Mouse (Mus musculus): Measurements from ENCODE around the gene Cd40. TPM values are rescaled to one million over a fixed set of nuclear protein-coding genes. Genes with fewer than 3 reads are reported as not detected.

The Cd40 gene
- polyA plus RNA-seq, 1 experiment from 2014 or later: 22.1 TPM

DNA sequence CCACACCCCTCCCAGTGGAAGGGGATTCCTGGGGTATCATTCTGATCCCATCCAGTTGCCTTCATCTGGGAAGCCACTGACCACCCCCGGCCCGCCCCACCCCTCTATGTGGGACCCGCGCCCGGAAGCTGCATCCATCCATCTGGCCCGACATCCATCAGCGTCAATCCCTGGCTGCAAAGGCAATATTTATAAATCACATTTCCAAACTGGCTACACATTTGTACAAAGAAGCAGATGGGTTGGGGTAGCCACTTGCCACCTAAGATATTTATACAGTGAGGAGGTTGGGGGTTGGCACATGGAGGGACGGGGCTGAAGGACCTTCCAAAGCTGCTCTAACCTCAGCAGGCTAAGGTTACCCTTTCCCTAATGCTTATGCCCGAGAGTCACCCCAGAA lies 65.3 kb downstream of the Cd40 start:
- no peak for TF ChIP-seq CTCF (IDR thresholded peaks at IDR 0.05; ENCODE audit: low read depth)
- ATAC-seq (ENCODE audit: insufficient read depth): peak; percentile 47; the same call in 1 of the 2 replicates
- H3K27me3 ChIP-seq (ENCODE audit: insufficient read depth, low read length): peaks cover 38% of the 10 kb centered on the region

GRCm38 (mm10) chr2:165121206-165121840 lies 65.9 kb downstream of the Cd40 start:
- Histone ChIP-seq H3K4me3 (ENCODE audit: low read depth, low read length) (no peak overlapping the region), H3K9me3 (ENCODE audit: low read depth, low read length) (no peaks in the 10 kb centered on the region), H3K4me2 (no peak overlapping the region; the same call in 1 of the 2 replicates), H3K27ac (ENCODE audit: low read depth) (no peak overlapping the region), H3K4me1 (ENCODE audit: insufficient read depth) (no peaks in the 10 kb centered on the region), H3K9ac (no peak overlapping the region), H3K27me3 (ENCODE audit: insufficient read depth, low read length) (peaks cover 32% of the 10 kb centered on the region), H3K36me3 (ENCODE audit: insufficient read depth) (no peaks in the 10 kb centered on the region)
- WGBS: 21% methylated on average over 10 of the region's 10 CpGs
- peak; percentile 80 for DNase-seq
- peak; percentile 66 for ATAC-seq (ENCODE audit: insufficient read depth)
- TF ChIP-seq CTCF (IDR thresholded peaks at IDR 0.05; ENCODE audit: low read depth): no peak

More for the DNA sequence above, 65.3 kb downstream of the Cd40 start:
- H3K9me3 ChIP-seq (ENCODE audit: low read depth, low read length): no peaks in the 10 kb centered on the region
- H3K9ac ChIP-seq: no peak overlapping the region
- no peaks in the 10 kb centered on the region for H3K4me1 ChIP-seq (ENCODE audit: insufficient read depth)
- no peak overlapping the region for H3K4me2 ChIP-seq
- no peak for DNase-seq
- H3K36me3 ChIP-seq (ENCODE audit: insufficient read depth): no peaks in the 10 kb centered on the region
- H3K27ac ChIP-seq (ENCODE audit: low read depth): no peak overlapping the region
- no peak overlapping the region for H3K4me3 ChIP-seq (ENCODE audit: low read depth, low read length)
- 53% methylated on average over 9 of the region's 9 CpGs for WGBS

Other genes with a start within 250 kb of the Cd40 start
- gene Zswim1, start 232.9 kb upstream of the Cd40 start, polyA plus RNA-seq (2014; fragmentation: Nextera tagmentation; extraction: Ambion mirVana): 20.8 and 21.1 TPM in 2 replicates
- not detected in 2 replicates for gene Spata25, start 227.1 kb upstream of the Cd40 start, polyA plus RNA-seq (2014; fragmentation: Nextera tagmentation; extraction: Ambion mirVana)
- 114 and 125 TPM in 2 replicates for gene Ctsa, start 222.8 kb upstream of the Cd40 start, polyA plus RNA-seq (2014; fragmentation: Nextera tagmentation; extraction: Ambion mirVana)
- gene Neurl2, start 222.2 kb upstream of the Cd40 start, polyA plus RNA-seq (2014; fragmentation: Nextera tagmentation; extraction: Ambion mirVana): 6.3 and 6.6 TPM in 2 replicates
- gene Pltp, start 197.9 kb upstream of the Cd40 start, polyA plus RNA-seq (2014; fragmentation: Nextera tagmentation; extraction: Ambion mirVana): 122 and 126 TPM in 2 replicates
- 76.9 and 83.0 TPM in 2 replicates for gene Pcif1, start 176.3 kb upstream of the Cd40 start, polyA plus RNA-seq (2014; fragmentation: Nextera tagmentation; extraction: Ambion mirVana)
- 14.8 and 15.8 TPM in 2 replicates for gene Zfp335, start 143.9 kb upstream of the Cd40 start, polyA plus RNA-seq (2014; fragmentation: Nextera tagmentation; extraction: Ambion mirVana)
- 0.24 and 0.25 TPM in 2 replicates for gene Mmp9, start 114.8 kb upstream of the Cd40 start, polyA plus RNA-seq (2014; fragmentation: Nextera tagmentation; extraction: Ambion mirVana)
- gene Slc12a5, start 94.8 kb upstream of the Cd40 start, polyA plus RNA-seq (2014; fragmentation: Nextera tagmentation; extraction: Ambion mirVana): 0.57 and 1.6 TPM in 2 replicates
- gene Ncoa5, start 20.8 kb upstream of the Cd40 start, polyA plus RNA-seq (2014; fragmentation: Nextera tagmentation; extraction: Ambion mirVana): 72.8 and 81.6 TPM in 2 replicates
- gene 1700025C18Rik, start 35.1 kb downstream of the Cd40 start, polyA plus RNA-seq (2014; fragmentation: Nextera tagmentation; extraction: Ambion mirVana): not detected in 2 replicates
- 0.72 and 1.5 TPM in 2 replicates for gene Cdh22, start 179.2 kb downstream of the Cd40 start, polyA plus RNA-seq (2014; fragmentation: Nextera tagmentation; extraction: Ambion mirVana)
- 51.9 and 52.3 TPM in 2 replicates for gene Slc35c2, start 232.2 kb downstream of the Cd40 start, polyA plus RNA-seq (2014; fragmentation: Nextera tagmentation; extraction: Ambion mirVana)

All from lung, embryonic 14.5 days (tissue).